Mouse (Mus musculus) gonadal fat pad, adult 2 months (tissue): ENCODE results near the gene Lrrc49. TPM values are rescaled to one million over a fixed set of nuclear protein-coding genes. Genes with fewer than 3 reads are reported as not detected.

Experiments
- DNase-seq: peaks from one replicate; pipeline ENCODE4 v3.0.0-alpha.2; 2012; ENCODE audit warnings: low read depth
- polyA plus RNA-seq: library from polyadenylated mRNA; depleted of rRNA; stranded (reverse); fragments of >200 nt; gene quantifications from 2 replicates; pipeline ENCODE4 v1.2.3, GENCODE M21; 2012; rRNA removed

Lrrc49 gene
- 3.5 and 3.6 TPM in 2 replicates for polyA plus RNA-seq

GRCm38 (mm10) chr9:60687891-60688324, at the start of gene Lrrc49:
TSS of gene Lrrc49 (minus strand) at chr9:60688158.
- DNase-seq: peak; percentile 47

GRCm38 (mm10) chr9:60734321-60734720, 46.4 kb upstream of the Lrrc49 start:
- no peak for DNase-seq

GRCm38 (mm10) chr9:60724968-60725367, 37.0 kb upstream of the Lrrc49 start:
- no peak for DNase-seq

- DNase-seq: no peak
Measured at GRCm38 (mm10) chr9:60719687-60720086, 31.7 kb upstream of the Lrrc49 start.

- DNase-seq: no peak
Measured at GRCm38 (mm10) chr9:60718284-60718683, 30.3 kb upstream of the Lrrc49 start.

GRCm38 (mm10) chr9:60715828-60716227, 27.9 kb upstream of the Lrrc49 start:
- no peak for DNase-seq

- DNase-seq: no peak
Measured at GRCm38 (mm10) chr9:60715271-60715670, 27.3 kb upstream of the Lrrc49 start.

- no peak for DNase-seq
Measured at GRCm38 (mm10) chr9:60714191-60714590, 26.2 kb upstream of the Lrrc49 start.

GRCm38 (mm10) chr9:60713616-60714015, 25.7 kb upstream of the Lrrc49 start:
- no peak for DNase-seq

GRCm38 (mm10) chr9:60712771-60713541, 25.0 kb upstream of the Lrrc49 start, which contains the start of gene Larp6:
TSS of gene Larp6 (plus strand) at chr9:60712989.
- no peak for DNase-seq

- DNase-seq: no peak
Measured at GRCm38 (mm10) chr9:60712011-60712410, 24.1 kb upstream of the Lrrc49 start.

- DNase-seq: no peak
Measured at GRCm38 (mm10) chr9:60709721-60710120, 21.8 kb upstream of the Lrrc49 start.

- no peak for DNase-seq
Measured at GRCm38 (mm10) chr9:60708606-60709005, 20.6 kb upstream of the Lrrc49 start.

- DNase-seq: no peak
Measured at GRCm38 (mm10) chr9:60707594-60707993, 19.6 kb upstream of the Lrrc49 start.

- no peak for DNase-seq
Measured at GRCm38 (mm10) chr9:60699581-60700231, 11.7 kb upstream of the Lrrc49 start.

- DNase-seq: no peak
Measured at GRCm38 (mm10) chr9:60696271-60696985, 8.5 kb upstream of the Lrrc49 start.

GRCm38 (mm10) chr9:60693986-60694385, 6.0 kb upstream of the Lrrc49 start:
- no peak for DNase-seq

GRCm38 (mm10) chr9:60692624-60693023, 4.7 kb upstream of the Lrrc49 start:
- no peak for DNase-seq

- DNase-seq: no peak
Measured at GRCm38 (mm10) chr9:60687415-60687814, 543 bp downstream of the Lrrc49 start.

GRCm38 (mm10) chr9:60682753-60683152, 5.2 kb downstream of the Lrrc49 start:
- DNase-seq: no peak

GRCm38 (mm10) chr9:60681005-60681404, 7.0 kb downstream of the Lrrc49 start:
- no peak for DNase-seq

GRCm38 (mm10) chr9:60678913-60679312, 9.0 kb downstream of the Lrrc49 start:
- no peak for DNase-seq
